Mouse (Mus musculus) embryonic fibroblast, embryonic 13.5 days (primary cell): Measurements from ENCODE around the gene Lix1l. TPM values are rescaled to one million over a fixed set of nuclear protein-coding genes. Genes with fewer than 3 reads are reported as not detected.
"Not testable (repeated sequence)": the region's sequence is repeated elsewhere in the genome, so short reads cannot be mapped to it uniquely, and the experiment has no call there.

Source experiments
- H3K27ac ChIP-seq: 2 replicates; pipeline ENCODE4 v1.5.1; 2012; ENCODE audit warnings: low read length, control low read depth, inconsistent platforms; ENCODE audit not compliant: insufficient read depth
- H3K4me1 ChIP-seq: 2 replicates; pipeline ENCODE4 v1.6.1; 2011; ENCODE audit warnings: low read length; ENCODE audit not compliant: control insufficient read depth, insufficient read depth
- H3K4me3 ChIP-seq: 2 replicates; pipeline ENCODE4 v1.5.1; 2011; ENCODE audit warnings: mild to moderate bottlenecking, control low read depth, low read length; ENCODE audit not compliant: insufficient read depth
- CTCF ChIP-seq: IDR thresholded peaks from 2 replicates; pipeline ENCODE4 v1.5.1; 2011; ENCODE audit warnings: mild to moderate bottlenecking, control low read depth, low read length, moderate library complexity, borderline replicate concordance; ENCODE audit not compliant: insufficient read depth
- POLR2A ChIP-seq: IDR thresholded peaks from 2 replicates; pipeline ENCODE4 v1.6.1; 2011; ENCODE audit warnings: low read depth, mild to moderate bottlenecking, control low read depth, low read length, moderate library complexity
- polyA plus RNA-seq: library from polyadenylated mRNA; stranded (reverse); fragments of >200 nt; gene quantifications from 2 replicates; pipeline ENCODE4 v1.2.4, GENCODE M21; 2011; ENCODE audit warnings: low read depth; ENCODE audit not compliant: missing spikeins, insufficient read length

The Lix1l gene
- polyA plus RNA-seq, 1 experiment: 123 TPM

DNA sequence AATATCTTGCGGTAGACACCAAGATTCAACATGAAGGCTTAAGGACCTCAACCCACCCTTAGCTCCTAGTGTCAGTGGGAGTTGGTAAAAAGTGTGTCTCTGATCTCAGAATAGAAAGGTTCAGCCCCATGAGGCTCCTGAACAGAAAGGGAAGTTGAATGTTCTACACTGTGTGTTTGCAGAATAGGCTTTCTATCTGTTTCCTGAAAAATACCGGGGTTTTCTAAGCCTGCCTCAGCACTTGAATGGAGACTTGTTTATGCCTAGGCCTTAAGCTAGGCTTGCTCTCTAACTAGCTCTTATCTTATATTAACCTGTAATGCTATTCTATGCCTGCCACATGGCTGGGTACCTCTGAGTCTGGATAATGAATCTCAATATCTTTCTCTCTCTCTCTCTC, 60.0 kb downstream of the Lix1l start:
- no peak for TF ChIP-seq POLR2A
- no peak for TF ChIP-seq CTCF
- Histone ChIP-seq H3K4me3 (no peak overlapping the region), H3K4me1 (peaks cover 14% of the 10 kb centered on the region), H3K27ac (no peak overlapping the region)

DNA sequence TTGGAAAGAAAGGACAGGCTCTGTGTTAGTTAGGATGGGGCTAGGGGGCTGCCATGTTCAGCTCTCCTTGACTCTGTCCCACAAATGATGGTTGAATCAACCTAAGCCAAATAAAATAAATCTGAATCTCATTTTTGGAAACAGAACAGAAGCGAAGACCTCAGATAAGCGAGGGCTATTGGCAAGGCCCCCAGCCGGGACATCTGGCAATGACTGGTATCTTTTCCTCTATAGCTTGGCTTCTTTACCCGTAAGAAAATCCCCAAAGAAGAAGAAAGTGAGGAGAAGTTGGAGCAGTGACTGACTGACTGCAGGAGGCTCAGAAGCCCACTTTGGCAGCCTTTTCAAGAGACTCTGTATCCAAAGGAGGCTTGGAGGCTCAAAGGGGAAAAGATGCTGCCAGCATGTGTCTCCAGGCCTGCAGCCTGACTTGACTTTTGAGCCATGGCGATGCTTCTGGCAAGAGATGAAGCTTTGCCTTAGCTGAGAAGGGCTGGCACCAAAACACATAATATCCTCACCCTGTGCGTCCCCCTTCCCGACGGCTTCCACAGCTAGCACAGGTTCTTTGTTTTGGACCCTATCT, 61.9 kb downstream of the Lix1l start:
- peak overlapping the region; percentile 65 for H3K27ac ChIP-seq
- no peak overlapping the region for H3K4me3 ChIP-seq
- peaks cover 14% of the 10 kb centered on the region for H3K4me1 ChIP-seq
- TF ChIP-seq CTCF (no peak), POLR2A (no peak)

DNA sequence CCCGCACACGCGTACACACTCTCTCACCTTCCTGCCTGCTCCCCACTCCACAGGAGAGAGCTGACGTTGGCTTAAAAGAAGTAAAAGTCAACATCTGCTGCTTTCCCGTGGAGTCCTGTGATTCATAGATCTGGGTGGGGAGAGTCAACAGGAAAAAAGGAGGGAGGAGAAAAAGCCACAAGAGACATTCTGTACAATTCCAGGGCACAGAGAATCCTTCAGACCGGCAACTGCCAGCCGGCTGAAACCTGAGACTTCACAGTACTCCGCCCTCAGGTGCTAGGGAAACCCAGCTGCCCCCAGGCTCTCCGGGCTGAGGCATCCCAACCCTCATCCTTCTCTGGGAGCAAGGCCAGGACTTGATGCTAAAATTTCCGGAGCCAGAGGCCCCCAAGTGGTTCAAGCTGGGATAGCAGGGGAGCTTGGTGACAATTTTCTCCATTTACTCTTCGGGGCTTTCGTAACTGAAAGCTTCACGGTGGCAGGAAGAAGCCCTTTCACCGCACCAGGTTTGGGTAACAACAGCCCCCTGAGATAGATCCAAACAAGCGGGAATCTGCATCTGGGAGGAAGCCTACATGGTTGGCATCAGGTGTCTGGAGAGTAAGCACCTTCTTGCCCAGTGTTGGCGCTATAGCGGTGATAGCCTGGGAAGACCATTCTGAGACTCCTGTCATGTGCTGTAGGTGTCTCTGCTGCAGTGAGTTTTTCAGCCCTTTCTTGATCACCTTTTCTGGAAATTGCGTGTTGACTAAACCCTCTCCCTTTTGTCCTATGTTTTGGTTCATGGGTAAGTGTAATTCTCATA, 62.7 kb downstream of the Lix1l start:
- H3K4me3 ChIP-seq: no peak overlapping the region
- peak overlapping the region; percentile 69 for H3K27ac ChIP-seq
- peaks cover 14% of the 10 kb centered on the region for H3K4me1 ChIP-seq
- TF ChIP-seq POLR2A (no peak), CTCF (no peak)

DNA sequence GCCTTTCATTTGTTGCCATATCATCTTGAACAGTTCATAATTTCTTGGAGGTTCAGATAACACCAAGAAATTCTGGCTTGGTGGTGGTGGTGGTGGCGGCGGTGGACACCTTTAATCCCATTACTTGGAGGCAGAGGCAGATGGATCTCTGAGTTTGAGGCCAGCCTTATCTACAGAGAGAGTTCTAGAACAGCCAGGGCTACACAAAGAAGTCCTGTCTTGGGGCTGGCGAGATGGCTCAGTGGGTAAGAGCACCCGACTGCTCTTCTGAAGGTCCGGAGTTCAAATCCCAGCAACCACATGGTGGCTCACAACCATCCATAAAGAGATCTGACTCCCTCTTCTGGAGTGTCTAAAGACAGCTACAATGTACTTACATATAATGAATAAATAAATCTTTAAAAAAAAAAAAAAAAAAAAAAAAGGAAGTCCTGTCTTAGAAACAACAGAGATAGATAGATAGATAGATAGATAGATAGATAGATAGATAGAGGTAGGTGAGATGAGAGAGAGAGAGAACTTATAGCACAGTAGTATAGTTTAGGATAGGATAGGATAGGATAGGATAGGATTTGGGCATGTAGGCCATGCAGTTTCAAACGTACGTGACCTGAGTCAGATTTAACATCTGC, 64.9 kb downstream of the Lix1l start:
- H3K4me1 ChIP-seq: peaks cover 12% of the 10 kb centered on the region
- not testable (repeated sequence) for H3K27ac ChIP-seq, H3K4me3 ChIP-seq

DNA sequence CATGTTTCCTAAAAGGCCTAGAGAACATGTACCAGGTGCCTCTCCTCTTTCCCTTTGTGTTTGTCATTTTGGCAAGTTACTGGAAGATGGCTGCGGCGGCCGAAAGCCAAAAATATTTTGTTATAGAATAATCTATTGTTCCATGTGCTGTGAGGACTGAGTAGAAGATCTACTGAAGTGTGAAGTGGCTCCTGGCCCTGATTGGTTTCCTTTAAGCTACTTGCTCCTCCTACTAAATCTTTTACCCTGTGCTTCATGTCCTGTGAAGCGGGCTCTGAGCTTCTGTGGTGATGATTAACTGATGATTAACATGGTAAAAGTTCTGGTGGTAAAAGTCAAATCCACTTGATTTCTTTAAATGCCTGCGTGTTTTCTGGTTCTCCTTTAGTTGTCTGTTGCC, 66.0 kb downstream of the Lix1l start:
- peaks cover 12% of the 10 kb centered on the region for H3K4me1 ChIP-seq
- H3K27ac ChIP-seq: no peak overlapping the region
- no peak overlapping the region for H3K4me3 ChIP-seq
- TF ChIP-seq POLR2A: no peak
- TF ChIP-seq CTCF: no peak

GRCm38 (mm10) chr3:96667316-96667715, 66.4 kb downstream of the Lix1l start:
- Histone ChIP-seq H3K4me3 (no peak overlapping the region), H3K4me1 (peaks cover 12% of the 10 kb centered on the region), H3K27ac (no peak overlapping the region)
- TF ChIP-seq POLR2A (no peak), CTCF (peak; percentile 31; the same call in 1 of the 2 replicates)

DNA sequence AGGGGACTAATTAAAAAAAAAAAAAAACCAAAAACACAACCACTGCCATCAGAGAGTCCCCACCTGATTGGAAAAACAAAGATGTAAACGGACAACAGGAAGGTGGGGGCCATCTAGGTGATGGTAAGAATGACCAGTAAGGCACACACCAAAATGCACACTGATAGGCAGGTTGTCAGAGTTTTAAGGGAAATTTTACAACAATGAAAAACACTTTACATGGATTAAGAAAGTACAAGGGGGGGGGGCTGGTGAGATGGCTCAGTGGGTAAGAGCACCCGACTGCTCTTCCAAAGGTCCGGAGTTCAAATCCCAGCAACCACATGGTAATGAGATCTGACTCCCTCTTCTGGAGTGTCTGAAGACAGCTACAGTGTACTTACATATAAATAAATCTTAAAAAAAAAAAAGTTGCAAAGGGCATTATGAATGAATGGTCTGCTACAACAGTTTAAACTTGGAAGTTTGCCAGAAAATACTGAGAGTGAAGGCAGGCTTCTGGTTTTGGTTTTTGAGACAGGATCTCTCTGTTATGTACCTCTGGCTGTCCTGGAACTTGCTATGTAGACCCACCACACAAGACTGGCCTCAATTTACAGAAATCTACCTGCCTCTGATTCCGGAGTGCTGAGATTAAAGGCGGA, 67.6 kb downstream of the Lix1l start:
- peaks cover 9% of the 10 kb centered on the region for H3K4me1 ChIP-seq
- no peak overlapping the region for H3K27ac ChIP-seq
- H3K4me3 ChIP-seq: no peak overlapping the region
- TF ChIP-seq CTCF (no peak), POLR2A (no peak)

- Histone ChIP-seq H3K4me1 (peaks cover 10% of the 10 kb centered on the region; the same call in 1 of the 2 replicates), H3K4me3 (peak within 1 kb of the TSS; percentile 41), H3K27ac (no peak within 1 kb of the TSS)
- TF ChIP-seq POLR2A (no peak), CTCF (no peak)
Observed at GRCm38 (mm10) chr3:96669727-96670468, 68.9 kb downstream of the Lix1l start, which contains the start of gene Ankrd35. Gene Ankrd35, plus strand, starts transcription at chr3:96670131.

DNA sequence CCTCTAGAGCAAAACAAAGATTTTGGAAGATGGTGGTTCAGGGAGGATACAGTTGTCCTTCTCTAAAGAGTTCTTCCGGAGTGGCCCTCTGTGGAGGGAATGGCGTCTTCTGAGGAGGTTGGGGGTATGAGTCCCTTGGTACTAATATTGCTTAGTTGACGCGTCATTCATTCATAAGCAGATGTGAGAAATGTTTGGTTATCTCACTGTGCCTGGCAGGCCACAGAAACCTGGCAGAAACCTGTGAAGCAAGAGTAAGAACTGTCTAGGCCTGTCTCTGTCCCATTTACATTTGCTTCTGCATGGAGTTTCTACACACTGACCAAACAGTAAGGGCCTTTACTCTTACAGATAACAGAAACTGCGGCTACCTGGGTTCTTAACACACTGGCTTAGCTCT, 70.6 kb downstream of the Lix1l start:
- Histone ChIP-seq H3K4me1 (peaks cover 10% of the 10 kb centered on the region; the same call in 1 of the 2 replicates), H3K4me3 (no peak overlapping the region), H3K27ac (no peak overlapping the region)
- TF ChIP-seq POLR2A (no peak), CTCF (no peak)
